Mouse (Mus musculus) forebrain, embryonic 11.5 days (tissue): ENCODE measurements around the gene Polr1e. TPM values are rescaled to one million over a fixed set of nuclear protein-coding genes. Genes with fewer than 3 reads are reported as not detected.
"Not testable (repeated sequence)": the region's sequence is repeated elsewhere in the genome, so short reads cannot be mapped to it uniquely, and the experiment has no call there.

Experiments
- ATAC-seq: fragments of 200-750 bp; cut with Nextera tagmentation; replicated peaks from 2 replicates; pipeline ENCODE4 v1.8.0; 2017; ENCODE audit warnings: moderate TSS enrichment; ENCODE audit not compliant: low FRiP score
- DNase-seq: peaks from one replicate; pipeline ENCODE4 v3.0.0-alpha.2; 2017; ENCODE audit warnings: low spot score
- H3K27ac ChIP-seq: fragments of 300-500 bp; sonication (generic); 2 replicates; pipeline ENCODE4 v1.5.1; 2014; ENCODE audit warnings: low read depth, low read length
- H3K27me3 ChIP-seq: fragments of 300-500 bp; sonication (generic); 2 replicates; pipeline ENCODE4 v1.6.1; 2014; ENCODE audit warnings: mild to moderate bottlenecking, low read length, mixed read lengths; ENCODE audit not compliant: control insufficient read depth, insufficient read depth
- H3K36me3 ChIP-seq: fragments of 300-500 bp; sonication (generic); 2 replicates; pipeline ENCODE4 v1.6.1; 2014; ENCODE audit warnings: mild to moderate bottlenecking, low read length, moderate library complexity, mixed read lengths; ENCODE audit not compliant: control insufficient read depth, insufficient read depth
- H3K4me1 ChIP-seq: fragments of 300-500 bp; sonication (generic); replicated peaks from 2 replicates; pipeline ENCODE4 v1.6.1; 2014; ENCODE audit warnings: low read length, mixed read lengths; ENCODE audit not compliant: control insufficient read depth, insufficient read depth
- H3K4me2 ChIP-seq: fragments of 300-500 bp; sonication (generic); 2 replicates; pipeline ENCODE4 v1.6.1; 2014; ENCODE audit warnings: low read depth, mild to moderate bottlenecking, low read length, moderate library complexity, mixed read lengths; ENCODE audit not compliant: severe bottlenecking
- H3K4me3 ChIP-seq: fragments of 300-500 bp; sonication (generic); 2 replicates; pipeline ENCODE4 v1.5.1; 2014; ENCODE audit warnings: low read depth, low read length
- H3K9ac ChIP-seq: fragments of 300-500 bp; sonication (generic); 2 replicates; pipeline ENCODE4 v1.6.1; 2014; ENCODE audit warnings: low read length
- H3K9me3 ChIP-seq: fragments of 300-500 bp; sonication (generic); 2 replicates; pipeline ENCODE4 v1.6.1; 2016; ENCODE audit warnings: low read length, mixed read lengths; ENCODE audit not compliant: control insufficient read depth
- WGBS: fragments of 180-500 bp; shearing (Covaris S2); extraction: QIAGEN DNeasy Blood & Tissue Kit; methylation state at CpG from one replicate; pipeline ENCODE4 v1.1.7; 2014; 5-methylcytosine and 5-hydroxymethylcytosine counted together
- polyA plus RNA-seq: library from polyadenylated mRNA; unstranded; fragments of >200 nt; fragmentation: Nextera tagmentation; extraction: Ambion mirVana; gene quantifications from 2 replicates; pipeline ENCODE4 v1.2.1, GENCODE M21; 2014

Gene Polr1e
- polyA plus RNA-seq, 1 experiment from 2014 or later: 54.5 TPM

GRCm38 (mm10) chr4:44993179-44993578 is 25.2 kb upstream of the Polr1e start:
- not testable (repeated sequence) for H3K27ac ChIP-seq, H3K27me3 ChIP-seq, H3K9ac ChIP-seq, H3K4me1 ChIP-seq, H3K4me3 ChIP-seq, H3K36me3 ChIP-seq, H3K4me2 ChIP-seq, H3K9me3 ChIP-seq, ATAC-seq
- WGBS: 92% methylated on average over 14 of the region's 14 CpGs
- peak; percentile 5 for DNase-seq

- Histone ChIP-seq H3K9ac (no peak overlapping the region), H3K9me3 (no peaks in the 10 kb centered on the region), H3K4me2 (no peak overlapping the region), H3K27me3 (no peaks in the 10 kb centered on the region), H3K27ac (no peak overlapping the region), H3K4me3 (no peak overlapping the region), H3K4me1 (no peaks in the 10 kb centered on the region), H3K36me3 (no peaks in the 10 kb centered on the region; the same call in 1 of the 2 replicates)
- 88% methylated on average over 9 of the region's 9 CpGs for WGBS
- ATAC-seq (no peak), DNase-seq (peak; percentile 50)
Observed at GRCm38 (mm10) chr4:44993847-44994246, 24.5 kb upstream of the Polr1e start.

- H3K36me3 ChIP-seq: no peaks in the 10 kb centered on the region; the same call in 1 of the 2 replicates
Observed at GRCm38 (mm10) chr4:44994776-44995175, 23.6 kb upstream of the Polr1e start.

GRCm38 (mm10) chr4:44998071-44998470 is 20.3 kb upstream of the Polr1e start:
- no peak for ATAC-seq
- Histone ChIP-seq H3K4me3 (no peak overlapping the region), H3K9me3 (no peaks in the 10 kb centered on the region), H3K27me3 (no peaks in the 10 kb centered on the region), H3K27ac (no peak overlapping the region), H3K36me3 (no peaks in the 10 kb centered on the region), H3K9ac (no peak overlapping the region), H3K4me2 (no peak overlapping the region), H3K4me1 (no peaks in the 10 kb centered on the region)
- WGBS: 63% methylated on average over 3 of the region's 3 CpGs
- DNase-seq: peak; percentile 20

More at GRCm38 (mm10) chr4:44994776-44995175, 23.6 kb upstream of the Polr1e start:
- 87% methylated on average over 18 of the region's 18 CpGs for WGBS
- H3K27me3 ChIP-seq: no peaks in the 10 kb centered on the region
- ATAC-seq: no peak
- DNase-seq: peak; percentile 40
- no peaks in the 10 kb centered on the region for H3K9me3 ChIP-seq
- H3K27ac ChIP-seq: no peak overlapping the region
- H3K4me2 ChIP-seq: no peak overlapping the region
- no peak overlapping the region for H3K4me3 ChIP-seq
- H3K9ac ChIP-seq: no peak overlapping the region
- no peaks in the 10 kb centered on the region for H3K4me1 ChIP-seq

DNA sequence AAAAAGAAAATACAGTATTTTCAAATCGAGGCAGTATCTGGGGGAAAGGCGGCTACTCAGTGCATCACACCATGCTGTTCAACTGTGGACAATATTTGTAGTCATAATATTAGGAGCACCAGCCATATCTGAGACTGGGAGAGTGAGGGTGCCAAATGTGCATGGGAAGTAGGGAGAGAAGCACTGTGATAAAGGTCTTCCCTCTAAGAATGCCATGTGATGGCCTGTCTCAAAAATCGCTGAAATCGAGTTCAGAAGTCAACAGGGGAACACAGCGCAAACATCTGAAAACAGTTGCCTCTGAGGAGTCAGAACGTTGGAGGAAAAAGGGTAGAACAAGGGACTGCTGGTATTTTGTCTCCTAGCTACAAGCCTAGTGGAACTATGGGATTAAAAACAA is 18.4 kb upstream of the Polr1e start:
- Histone ChIP-seq H3K9me3 (no peaks in the 10 kb centered on the region), H3K36me3 (no peaks in the 10 kb centered on the region), H3K27ac (no peak overlapping the region), H3K4me1 (no peaks in the 10 kb centered on the region), H3K9ac (no peak overlapping the region), H3K27me3 (no peaks in the 10 kb centered on the region), H3K4me2 (no peak overlapping the region), H3K4me3 (no peak overlapping the region)
- peak; percentile 18 for DNase-seq
- no peak for ATAC-seq
- WGBS: 95% methylated on average over 6 of the region's 6 CpGs

- no peak overlapping the region for H3K27ac ChIP-seq
- WGBS: 87% methylated on average over 3 of the region's 3 CpGs
- no peak for ATAC-seq
Observed at GRCm38 (mm10) chr4:45005452-45005851, 12.9 kb upstream of the Polr1e start.

DNA sequence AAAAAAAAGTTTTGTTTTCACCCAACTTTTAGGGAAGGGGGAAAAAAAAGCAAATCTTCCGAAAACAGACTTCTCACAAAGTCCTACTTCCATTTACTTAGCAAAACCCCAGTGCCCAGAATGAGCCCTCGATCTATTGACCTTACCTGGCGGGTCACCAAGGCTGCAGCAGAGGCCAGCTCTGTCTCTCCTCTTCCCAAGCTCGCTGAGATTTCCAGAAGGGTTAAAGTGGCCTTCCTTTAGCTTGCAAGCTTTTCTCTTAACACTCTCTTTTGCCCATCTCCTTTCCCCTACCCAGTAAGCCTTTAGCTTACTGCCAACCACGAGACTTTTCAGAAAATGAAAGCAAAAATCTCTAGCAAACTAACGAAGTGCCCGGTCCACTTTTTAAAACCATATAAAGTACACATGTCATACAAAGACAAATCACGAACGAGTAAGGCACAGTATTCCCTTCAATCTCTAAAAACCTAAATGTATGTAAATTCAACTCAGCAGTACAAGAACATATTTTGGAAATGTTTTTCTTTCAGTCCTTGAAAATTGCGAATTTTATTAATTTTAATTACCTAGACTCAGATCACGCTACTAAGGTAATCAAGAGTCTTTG is 7.5 kb upstream of the Polr1e start:
- peak overlapping the region; percentile 73 for H3K4me2 ChIP-seq
- peak overlapping the region; percentile 61 for H3K4me3 ChIP-seq
- no peaks in the 10 kb centered on the region for H3K9me3 ChIP-seq
- DNase-seq (peak; percentile 46), ATAC-seq (no peak)
- H3K27ac ChIP-seq: peak overlapping the region; percentile 94; the same call in 1 of the 2 replicates
- H3K9ac ChIP-seq: peak overlapping the region; percentile 77
- H3K4me1 ChIP-seq: peaks cover 10% of the 10 kb centered on the region
- 11% methylated on average over 11 of the region's 11 CpGs for WGBS
- no peaks in the 10 kb centered on the region for H3K36me3 ChIP-seq
- no peaks in the 10 kb centered on the region for H3K27me3 ChIP-seq

More at GRCm38 (mm10) chr4:45005452-45005851, 12.9 kb upstream of the Polr1e start:
- H3K9ac ChIP-seq: no peak overlapping the region
- no peaks in the 10 kb centered on the region for H3K9me3 ChIP-seq
- peaks cover 3% of the 10 kb centered on the region; the same call in 1 of the 2 replicates for H3K4me1 ChIP-seq
- H3K4me3 ChIP-seq: no peak overlapping the region
- DNase-seq: peak; percentile 30
- no peaks in the 10 kb centered on the region for H3K36me3 ChIP-seq
- H3K4me2 ChIP-seq: no peak overlapping the region
- no peaks in the 10 kb centered on the region for H3K27me3 ChIP-seq

GRCm38 (mm10) chr4:45011581-45012104 is 6.7 kb upstream of the Polr1e start:
- Histone ChIP-seq H3K4me1 (peaks cover 10% of the 10 kb centered on the region), H3K4me2 (peak overlapping the region; percentile 73), H3K27me3 (no peaks in the 10 kb centered on the region), H3K36me3 (no peaks in the 10 kb centered on the region), H3K9me3 (no peaks in the 10 kb centered on the region), H3K27ac (peak overlapping the region; percentile 94), H3K9ac (peak overlapping the region; percentile 77), H3K4me3 (peak overlapping the region; percentile 61)
- ATAC-seq: peak; percentile 84
- under 1% methylated on average over 31 of the region's 31 CpGs for WGBS
- DNase-seq: no peak
